Mouse (Mus musculus) G1E (cell line): ENCODE measurements around the gene Vcan.

Experiments used
- CTCF ChIP-seq: IDR thresholded peaks from 2 replicates; pipeline ENCODE4 v1.5.1; 2012; ENCODE audit warnings: low read depth, low read length, inconsistent platforms, mixed read lengths
- GATA1 ChIP-seq: IDR thresholded peaks from 2 replicates; pipeline ENCODE4 v1.6.1; 2012; ENCODE audit warnings: borderline replicate concordance, low read length, inconsistent platforms, mixed read lengths
- GATA2 ChIP-seq: IDR thresholded peaks from 2 replicates; pipeline ENCODE4 v1.6.1; 2012; ENCODE audit warnings: low read depth, low read length, inconsistent platforms, borderline replicate concordance
- POLR2AphosphoS5 ChIP-seq: IDR thresholded peaks from 2 replicates; pipeline ENCODE4 v1.6.1; 2012; ENCODE audit warnings: low read depth, low read length, inconsistent platforms; ENCODE audit not compliant: insufficient replicate concordance
- TAL1 ChIP-seq: conservative IDR thresholded peaks from 2 replicates; pipeline ENCODE4 v1.6.1; 2012; ENCODE audit warnings: low read depth, low read length, inconsistent platforms, mixed read lengths

GRCm38 (mm10) chr13:89637012-89637411 is 105.3 kb downstream of the Vcan start:
- TF ChIP-seq CTCF (no peak), TAL1 (no peak), GATA2 (no peak), GATA1 (no peak), POLR2AphosphoS5 (no peak)
